Mouse (Mus musculus) intestine, postnatal 0 days (tissue): Measurements from ENCODE around the gene Cadps. TPM values are rescaled to one million over a fixed set of nuclear protein-coding genes. Genes with fewer than 3 reads are reported as not detected.

Source experiments
- ATAC-seq: fragments of 200-750 bp; cut with Nextera tagmentation; 2 replicates; pipeline ENCODE4 v1.8.0; 2017; ENCODE audit warnings: mild to moderate bottlenecking, moderate TSS enrichment, moderate library complexity
- H3K27ac ChIP-seq: fragments of 300-500 bp; sonication (generic); 2 replicates; pipeline ENCODE4 v1.5.1; 2014; ENCODE audit warnings: mild to moderate bottlenecking, low read depth, low read length, moderate library complexity
- H3K27me3 ChIP-seq: fragments of 300-500 bp; sonication (generic); replicated peaks from 2 replicates; pipeline ENCODE4 v1.6.1; 2014; ENCODE audit warnings: low read length, mixed read lengths; ENCODE audit not compliant: control insufficient read depth, insufficient read depth
- H3K36me3 ChIP-seq: fragments of 300-500 bp; sonication (generic); 2 replicates; pipeline ENCODE4 v1.6.1; 2014; ENCODE audit warnings: mild to moderate bottlenecking, moderate library complexity; ENCODE audit not compliant: control insufficient read depth, insufficient read depth
- H3K4me1 ChIP-seq: fragments of 300-500 bp; sonication (generic); replicated peaks from 2 replicates; pipeline ENCODE4 v1.6.1; 2014; ENCODE audit warnings: antibody characterized with exemption, low read length, mixed read lengths; ENCODE audit not compliant: control insufficient read depth, insufficient read depth
- H3K4me2 ChIP-seq: fragments of 300-500 bp; sonication (generic); replicated peaks from 2 replicates; pipeline ENCODE4 v1.6.1; 2014; ENCODE audit warnings: low read depth, mild to moderate bottlenecking, moderate library complexity
- H3K4me3 ChIP-seq: fragments of 300-500 bp; sonication (generic); 2 replicates; pipeline ENCODE4 v1.5.1; 2014; ENCODE audit warnings: low read depth, low read length
- H3K9ac ChIP-seq: fragments of 300-500 bp; sonication (generic); 2 replicates; pipeline ENCODE4 v1.6.1; 2014; ENCODE audit warnings: mild to moderate bottlenecking, low read depth, low read length
- H3K9me3 ChIP-seq: fragments of 300-500 bp; sonication (generic); 2 replicates; pipeline ENCODE4 v1.6.1; 2016; ENCODE audit warnings: mixed run types; ENCODE audit not compliant: control insufficient read depth
- CTCF ChIP-seq: sonication (generic); IDR thresholded peaks from 2 replicates; pipeline ENCODE4 v1.5.1; 2016; ENCODE audit warnings: low read depth, mild to moderate bottlenecking, control low read depth, antibody characterized with exemption, moderate library complexity
- WGBS: fragments of 180-500 bp; shearing (Covaris S2); extraction: QIAGEN DNeasy Blood & Tissue Kit; methylation state at CpG from one replicate; pipeline ENCODE4 v1.1.7; 2014; 5-methylcytosine and 5-hydroxymethylcytosine counted together
- polyA plus RNA-seq: library from polyadenylated mRNA; unstranded; fragments of >200 nt; fragmentation: Nextera tagmentation; extraction: Ambion mirVana; gene quantifications from 2 replicates; pipeline ENCODE4 v1.2.1, GENCODE M21; 2015

The Cadps gene
- 0.93 and 0.96 TPM in 2 replicates for polyA plus RNA-seq

DNA sequence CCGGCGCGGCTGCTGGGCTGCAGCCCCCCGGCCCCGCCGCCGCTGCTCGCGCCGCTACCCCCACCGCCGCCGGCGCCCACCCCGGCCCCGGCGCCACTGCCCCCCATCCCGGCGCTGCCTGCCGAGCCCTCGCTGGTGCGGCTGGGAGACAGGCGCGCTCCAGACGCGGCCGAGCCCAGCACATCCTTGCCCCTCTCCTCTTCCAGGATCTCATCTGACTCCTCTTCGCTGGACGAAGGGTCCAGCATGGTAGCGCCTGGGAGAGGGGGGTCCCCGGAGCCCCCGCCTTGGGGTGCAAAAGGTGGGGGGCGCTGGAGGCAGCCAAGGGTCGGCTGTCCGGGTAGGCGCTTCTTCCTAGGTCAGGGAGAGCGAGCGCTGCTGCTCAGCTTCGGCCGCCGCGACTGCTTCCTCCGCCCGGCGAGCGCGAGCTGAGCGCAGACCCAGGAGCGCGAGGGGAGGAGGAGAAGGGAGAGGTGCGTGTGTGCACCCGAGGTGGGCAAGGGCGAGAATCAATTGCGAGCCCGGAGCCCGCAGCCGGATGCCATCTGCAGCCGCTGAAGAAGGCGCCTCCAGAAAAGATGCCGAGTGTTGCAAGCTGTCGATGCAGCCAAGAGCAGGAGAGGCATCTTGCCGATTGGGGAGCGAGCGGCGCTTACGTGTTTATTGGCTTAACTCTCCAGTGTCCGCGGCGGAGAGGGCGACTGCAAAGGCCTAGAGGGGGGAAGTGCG is at the start of gene Cadps:
Gene Cadps (minus strand): TSS at position 589 of the 729 bp plus-strand sequence.
- H3K4me3 ChIP-seq, result peak within 1 kb of the TSS; percentile 37
- no peak within 1 kb of the TSS; the same call in 1 of the 2 replicates for H3K27ac ChIP-seq
- peaks cover 25% of the 10 kb centered on the region for H3K27me3 ChIP-seq
- no peak for ATAC-seq
- no peaks in the 10 kb centered on the region for H3K4me1 ChIP-seq
- H3K36me3 ChIP-seq, result no peaks in the 10 kb centered on the region
- 1% methylated on average over 70 of the region's 71 CpGs for WGBS
- H3K4me2 ChIP-seq, result peak within 1 kb of the TSS; percentile 74
- no peak for TF ChIP-seq CTCF
- H3K9me3 ChIP-seq, result no peaks in the 10 kb centered on the region
- H3K9ac ChIP-seq, result 0 out of 2 replicates have a peak within 1 kb of the TSS, but pooled peaks have one; percentile 7

- TF ChIP-seq CTCF, result no peak
- WGBS, result 89% methylated on average over 1 of the region's 1 CpGs
- Histone ChIP-seq H3K36me3 (no peaks in the 10 kb centered on the region), H3K9me3 (no peaks in the 10 kb centered on the region), H3K4me1 (no peaks in the 10 kb centered on the region), H3K9ac (no peak overlapping the region), H3K27ac (no peak overlapping the region), H3K4me2 (no peak overlapping the region), H3K27me3 (no peaks in the 10 kb centered on the region), H3K4me3 (no peak overlapping the region)
- no peak for ATAC-seq
Measured at GRCm38 (mm10) chr14:12869605-12870004, 46.7 kb upstream of the Cadps start.

GRCm38 (mm10) chr14:12865258-12865657 is 42.4 kb upstream of the Cadps start:
- TF ChIP-seq CTCF, result no peak
- no peaks in the 10 kb centered on the region for H3K36me3 ChIP-seq
- no peaks in the 10 kb centered on the region for H3K4me1 ChIP-seq
- WGBS, result 58% methylated on average over 2 of the region's 2 CpGs
- no peak for ATAC-seq
- H3K9me3 ChIP-seq, result no peaks in the 10 kb centered on the region
- H3K4me3 ChIP-seq, result no peak overlapping the region
- no peaks in the 10 kb centered on the region for H3K27me3 ChIP-seq
- no peak overlapping the region for H3K27ac ChIP-seq
- no peak overlapping the region for H3K9ac ChIP-seq
- H3K4me2 ChIP-seq, result no peak overlapping the region

- Histone ChIP-seq H3K27me3 (no peaks in the 10 kb centered on the region), H3K27ac (no peak overlapping the region), H3K36me3 (no peaks in the 10 kb centered on the region), H3K4me1 (no peaks in the 10 kb centered on the region), H3K4me2 (no peak overlapping the region), H3K9ac (no peak overlapping the region), H3K4me3 (no peak overlapping the region), H3K9me3 (no peaks in the 10 kb centered on the region)
- no peak for ATAC-seq
- no peak for TF ChIP-seq CTCF
Measured at GRCm38 (mm10) chr14:12843860-12844259, 21.0 kb upstream of the Cadps start.

DNA sequence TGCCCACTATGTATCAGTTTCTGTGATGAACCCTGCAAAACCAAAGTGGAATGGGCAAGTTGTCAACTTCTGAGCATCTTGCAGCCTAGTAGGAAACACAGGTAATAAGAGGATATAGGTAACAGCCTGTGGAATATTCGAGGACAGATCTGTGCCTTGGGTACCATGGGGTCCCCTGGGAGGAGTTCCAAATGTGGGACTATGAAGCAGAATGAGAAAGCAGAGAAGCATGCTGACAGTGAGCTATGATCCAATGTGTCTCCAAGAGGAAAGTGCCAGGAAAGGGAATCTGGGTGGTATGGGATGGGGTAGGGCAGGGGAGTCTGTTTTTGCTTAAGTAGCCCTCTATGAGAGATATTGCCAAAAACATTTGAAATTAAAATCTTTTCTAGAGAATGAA is 16.6 kb upstream of the Cadps start:
- H3K27ac ChIP-seq, result no peak overlapping the region
- TF ChIP-seq CTCF, result no peak
- WGBS, result 34% methylated on average over 1 of the region's 1 CpGs

GRCm38 (mm10) chr14:12838949-12839348 is 16.1 kb upstream of the Cadps start:
- Histone ChIP-seq H3K9me3 (no peaks in the 10 kb centered on the region), H3K27me3 (no peaks in the 10 kb centered on the region), H3K9ac (no peak overlapping the region), H3K4me2 (no peak overlapping the region), H3K4me3 (no peak overlapping the region), H3K27ac (no peak overlapping the region), H3K36me3 (no peaks in the 10 kb centered on the region), H3K4me1 (no peaks in the 10 kb centered on the region)
- TF ChIP-seq CTCF, result no peak
- no peak for ATAC-seq

More for the DNA sequence above, 16.6 kb upstream of the Cadps start:
- Histone ChIP-seq H3K4me1 (no peaks in the 10 kb centered on the region), H3K9me3 (no peaks in the 10 kb centered on the region), H3K4me2 (no peak overlapping the region), H3K4me3 (no peak overlapping the region), H3K36me3 (no peaks in the 10 kb centered on the region), H3K9ac (no peak overlapping the region), H3K27me3 (no peaks in the 10 kb centered on the region)
- ATAC-seq, result no peak
